ENCODE assay signal across 16 mouse cellular contexts in genomic region chr6:122609771-122610170, GRCm38 (mm10). TPM values are rescaled to one million over a fixed set of nuclear protein-coding genes. Genes with fewer than 3 reads are reported as not detected.
DNase-seq lines count a peak whose midpoint lies in the region; ATAC-seq and TF ChIP-seq lines count a peak whose summit lies in the region.
"Had no signal": no experiment of that assay in that cellular context is flagged by ENCODE, and none has a peak within 500 bp of the region (broad histone marks: within the 10 kb centered on the region; RNA-seq: fewer than 3 reads in every experiment).

Gene Gdf3, minus strand, starts transcription at chr6:122610087.

- no peak for TF ChIP-seq RAD21 in MEL (IDR thresholded peaks at IDR 0.05; ENCODE audit: low read depth, low read length)

- no peaks in the 10 kb centered on the region for H3K27me3 ChIP-seq in heart, embryonic 16.5 days (ENCODE audit: control insufficient read depth, insufficient read depth, low read length)
- no peaks in the 10 kb centered on the region for H3K27me3 ChIP-seq in MEL (ENCODE audit: control insufficient read depth in 1 of 2, insufficient read depth in 2 of 2, low read length in 2 of 2)
- no peaks in the 10 kb centered on the region for H3K27me3 ChIP-seq in liver, postnatal 0 days (ENCODE audit: insufficient read depth, low read length)
- H3K27me3 ChIP-seq: embryonic facial prominence, embryonic 12.5 days; forebrain, embryonic 15.5 days had no signal

- peak within 1 kb of the TSS; percentile 44; the same call in 1 of the 2 replicates for H3K4me2 ChIP-seq in heart, embryonic 16.5 days (ENCODE audit: low read depth, low read length)
- H3K4me2 ChIP-seq in liver, postnatal 0 days (ENCODE audit: low read depth, low read length) = peak within 1 kb of the TSS; percentile 35; the same call in 1 of the 2 replicates
- H3K4me2 ChIP-seq: embryonic facial prominence, embryonic 12.5 days; forebrain, embryonic 15.5 days had no signal

- no peak for DNase-seq in heart, postnatal 36 days
- DNase-seq in MEL (ENCODE audit: low read depth, low spot score) = peak; percentile 85
- DNase-seq in liver, postnatal 0 days = no peak
- DNase-seq in layer of hippocampus, adult 9-10 months (ENCODE audit: low spot score) = no peak
- DNase-seq in kidney, adult 8-10 months = no peak
- DNase-seq in kidney, adult 11 months = no peak
- DNase-seq: adrenal gland, postnatal 36 days; cerebellum, adult 8-10 months; lung, postnatal 10 days; thymus, postnatal 25 days had no signal

- peak within 1 kb of the TSS; percentile 4; the same call in 1 of the 2 replicates for H3K4me3 ChIP-seq in heart, embryonic 16.5 days (ENCODE audit: low read length)
- H3K4me3 ChIP-seq in MEL (ENCODE audit: control insufficient read depth in 1 of 2, insufficient read depth in 1 of 2, low read depth in 2 of 2, low read length in 2 of 2) = peak within 1 kb of the TSS; percentile 66 to 76
- H3K4me3 ChIP-seq in liver, postnatal 0 days (ENCODE audit: low read depth, low read length) = no peak within 1 kb of the TSS
- H3K4me3 ChIP-seq: embryonic facial prominence, embryonic 12.5 days; forebrain, embryonic 15.5 days had no signal

- ATAC-seq in heart, embryonic 16.5 days (replicated peaks; ENCODE audit: extremely low read depth, insufficient read depth, low FRiP score) = no peak
- peak; percentile 74 for ATAC-seq in erythroid progenitor cell, adult 5-6 weeks (replicated peaks; ENCODE audit: low FRiP score, poor library complexity, severe bottlenecking)
- peak; percentile 49 for ATAC-seq in liver, postnatal 0 days
- ATAC-seq: forebrain, embryonic 15.5 days had no signal

- no peak within 1 kb of the TSS for H3K27ac ChIP-seq in heart, embryonic 16.5 days (ENCODE audit: low read length)
- peak within 1 kb of the TSS; percentile 86 for H3K27ac ChIP-seq in MEL (ENCODE audit: control insufficient read depth, low read depth, low read length)
- H3K27ac ChIP-seq in liver, postnatal 0 days (ENCODE audit: low read depth) = no peak within 1 kb of the TSS
- H3K27ac ChIP-seq: embryonic facial prominence, embryonic 12.5 days; forebrain, embryonic 15.5 days had no signal

- no peaks in the 10 kb centered on the region for H3K36me3 ChIP-seq in heart, embryonic 16.5 days (ENCODE audit: control insufficient read depth, insufficient read depth)
- H3K36me3 ChIP-seq in MEL (ENCODE audit: control insufficient read depth in 1 of 2, insufficient read depth in 2 of 2, low read length in 2 of 2) = peaks cover 0 to 12% of the 10 kb centered on the region in 2 experiments; a peak in 3 of 4 replicates
- no peaks in the 10 kb centered on the region for H3K36me3 ChIP-seq in liver, postnatal 0 days (replicated peaks; ENCODE audit: insufficient read depth, low read length)
- H3K36me3 ChIP-seq: embryonic facial prominence, embryonic 12.5 days; forebrain, embryonic 15.5 days had no signal

- peaks cover 24% of the 10 kb centered on the region for H3K79me2 ChIP-seq in MEL (ENCODE audit: control insufficient read depth, insufficient read depth, low read length, poor library complexity)

- WGBS in heart, embryonic 16.5 days = 23% methylated on average over 14 of the region's 14 CpGs
- WGBS in liver, postnatal 0 days (ENCODE audit: insufficient replicate concordance) = 36% methylated on average over 14 of the region's 14 CpGs

- peak; percentile 34 to 56; a peak in 1 of 4 replicates for TF ChIP-seq POLR2A in MEL (IDR thresholded peaks at IDR 0.05; ENCODE audit: control insufficient read depth in 1 of 2, insufficient read depth in 1 of 2, low read depth in 1 of 2, low read length in 2 of 2, poor library complexity in 1 of 2)

- H3K4me1 ChIP-seq in heart, embryonic 16.5 days (ENCODE audit: control insufficient read depth, insufficient read depth, low read length) = peaks cover 3% of the 10 kb centered on the region; the same call in 1 of the 2 replicates
- H3K4me1 ChIP-seq in MEL (ENCODE audit: control insufficient read depth in 1 of 2, insufficient read depth in 2 of 2, low read length in 2 of 2) = peaks cover 4 to 14% of the 10 kb centered on the region in 2 experiments; a peak in 3 of 4 replicates
- no peaks in the 10 kb centered on the region for H3K4me1 ChIP-seq in liver, postnatal 0 days (ENCODE audit: insufficient read depth)
- H3K4me1 ChIP-seq: embryonic facial prominence, embryonic 12.5 days; forebrain, embryonic 15.5 days had no signal

- no peak within 1 kb of the TSS for H3K9ac ChIP-seq in heart, embryonic 16.5 days (ENCODE audit: low read length)
- peak within 1 kb of the TSS; percentile 78 for H3K9ac ChIP-seq in MEL (ENCODE audit: control insufficient read depth, low read depth, low read length, poor library complexity, severe bottlenecking)
- no peak within 1 kb of the TSS for H3K9ac ChIP-seq in liver, postnatal 0 days (replicated peaks)
- H3K9ac ChIP-seq: embryonic facial prominence, embryonic 12.5 days; forebrain, embryonic 15.5 days had no signal

- 0 out of 6 replicates have a peak, but pooled peaks of 1 of the 3 experiments have one; percentile 19 for TF ChIP-seq CTCF in MEL (IDR thresholded peaks at IDR 0.05 in 2 of 3, conservative IDR thresholded peaks at IDR 0.05 in 1 of 3; ENCODE audit: control insufficient read depth in 1 of 3, insufficient read depth in 1 of 3, low read depth in 2 of 3, low read length in 3 of 3, poor library complexity in 1 of 3, severe bottlenecking in 1 of 3)
- no peak for TF ChIP-seq CTCF in liver, postnatal 0 days (IDR thresholded peaks at IDR 0.05; ENCODE audit: low read depth)

- peak in 1 of 2 experiments; percentile 56; a peak in 1 of 4 replicates for TF ChIP-seq EP300 in MEL (IDR thresholded peaks at IDR 0.05; ENCODE audit: low read depth in 1 of 2, low read length in 2 of 2)
- no peak for TF ChIP-seq EP300 in liver, postnatal 0 days (IDR thresholded peaks at IDR 0.05; ENCODE audit: low read depth)

- no peaks in the 10 kb centered on the region for H3K9me3 ChIP-seq in heart, embryonic 16.5 days (replicated peaks; ENCODE audit: control insufficient read depth, low read length)
- H3K9me3 ChIP-seq in MEL (replicated peaks; ENCODE audit: insufficient read depth, low read length) = no peaks in the 10 kb centered on the region
- no peaks in the 10 kb centered on the region for H3K9me3 ChIP-seq in liver, postnatal 0 days (ENCODE audit: low read length)
- H3K9me3 ChIP-seq: embryonic facial prominence, embryonic 12.5 days; forebrain, embryonic 15.5 days had no signal

- intact Hi-C loops in heart, postnatal 36 days (cut with DNase I) = no loop called here

TF ChIP-seq in MEL, 35 proteins besides CTCF, POLR2A, EP300 and RAD21:
- peak; percentile 40; the same call in 1 of the 2 replicates for TF ChIP-seq NRF1 (IDR thresholded peaks at IDR 0.05; ENCODE audit: insufficient read depth, low read depth, low read length, poor library complexity, severe bottlenecking)
- peak; percentile 2; the same call in 1 of the 2 replicates for TF ChIP-seq NELFE (IDR thresholded peaks at IDR 0.05; ENCODE audit: low read depth, low read length)
- TF ChIP-seq MAFK (IDR thresholded peaks at IDR 0.05; ENCODE audit: borderline replicate concordance, low read depth, low read length) = no peak
- TF ChIP-seq RCOR1 (IDR thresholded peaks at IDR 0.05; ENCODE audit: low read depth, low read length) = no peak
- no peak for TF ChIP-seq GABPA (IDR thresholded peaks at IDR 0.05; ENCODE audit: low read depth, low read length)
- no peak for TF ChIP-seq ZC3H11A (IDR thresholded peaks at IDR 0.05; ENCODE audit: low read depth, low read length)
- TF ChIP-seq MAX (IDR thresholded peaks at IDR 0.05; ENCODE audit: low read length) = no peak
- no peak for TF ChIP-seq CHD1 (IDR thresholded peaks at IDR 0.05; ENCODE audit: low read depth, low read length)
- TF ChIP-seq TCF12 (IDR thresholded peaks at IDR 0.05; ENCODE audit: low read depth, low read length) = no peak; the same call in 1 of the 2 replicates
- no peak for TF ChIP-seq TAL1 (IDR thresholded peaks at IDR 0.05; ENCODE audit: low read length)
- peak; percentile 66 for TF ChIP-seq TBP (IDR thresholded peaks at IDR 0.05; ENCODE audit: low read depth, low read length)
TF ChIP-seq in MEL: peak in this region for 3.

RNA-seq across cellular contexts. Expression of gene Gdf3, which starts in this region (rescaled TPM):
- polyA plus RNA-seq in heart, embryonic 16.5 days (2015; fragmentation: Nextera tagmentation; extraction: Ambion mirVana) = 0.06 and 0.18 TPM in 2 replicates
- not detected for total RNA-seq in heart, postnatal 36 days (2021)
- total RNA-seq in MEL (2012; rRNA removed) = 39.6 and 42.8 TPM in 2 replicates
- 10 to 100 TPM in 1 of 2 experiments, not detected in 1; 50.2 TPM for polyA plus RNA-seq in MEL (2012; ENCODE audit: insufficient read depth in 1 of 2, insufficient read length in 2 of 2, low read depth in 1 of 2, low replicate concordance in 2 of 2, missing spikeins in 1 of 2)
- total RNA-seq in erythroid progenitor cell, adult 5-6 weeks (2015; ENCODE audit: low replicate concordance) = 5.8 and 8.8 TPM in 2 replicates
- total RNA-seq in erythroid progenitor cell, adult 5-6 weeks (2017; ENCODE audit: low replicate concordance) = not detected in 2 replicates
- 0.47 and 1.0 TPM in 2 replicates for polyA plus RNA-seq in liver, postnatal 0 days (2015; fragmentation: Nextera tagmentation; extraction: Ambion mirVana)
- total RNA-seq: adrenal gland, postnatal 36 days; left cerebral cortex, postnatal 36 days had no signal
- polyA plus RNA-seq: embryonic facial prominence, embryonic 12.5 days; forebrain, embryonic 15.5 days; stomach, embryonic 14.5 days had no signal

Comparison
In these comparisons a context has a peak if more than half of its experiments do, and no peak if none do; other contexts are left out.
1. RNA of gene Gdf3 (polyA plus RNA-seq): 50.2 TPM in MEL; 0.47 to 1.0 TPM in liver, postnatal 0 days and 0.06 to 0.18 TPM in heart, embryonic 16.5 days; every median in the first group is over 10 times any median in the second.